In genomic region chr8:71383396-71383795, GRCm38 (mm10) we compare ENCODE assay signal across 8 mouse cellular contexts. TPM values are rescaled to one million over a fixed set of nuclear protein-coding genes. Genes with fewer than 3 reads are reported as not detected.
DNase-seq lines count a peak whose midpoint lies in the region; ATAC-seq and TF ChIP-seq lines count a peak whose summit lies in the region.

No protein-coding gene starts in this region.

- no peak for DNase-seq in forebrain, embryonic 10.5 days (ENCODE audit: extremely low spot score, low spot score)
- DNase-seq in ES-E14 (ENCODE audit: low read depth, low spot score): no peak
- DNase-seq in urinary bladder, postnatal 4 days (ENCODE audit: low spot score in 2 of 2): no peak
- DNase-seq in spleen, postnatal 10 days (ENCODE audit: low spot score in 2 of 2): no peak
- DNase-seq in retina, embryonic 14.5 days (ENCODE audit: low spot score): no peak

- peaks cover 57% of the 10 kb centered on the region for H3K4me1 ChIP-seq in forebrain, embryonic 10.5 days
- H3K4me1 ChIP-seq in forebrain, embryonic 13.5 days: peaks cover 40% of the 10 kb centered on the region
- peaks cover 10 to 34% of the 10 kb centered on the region in 2 experiments for H3K4me1 ChIP-seq in ES-E14 (ENCODE audit: control insufficient read depth in 2 of 2, insufficient read depth in 2 of 2, low read length in 2 of 2, poor library complexity in 1 of 2)
- H3K4me1 ChIP-seq in intestine, postnatal 0 days (replicated peaks; ENCODE audit: control insufficient read depth, insufficient read depth, low read length): peaks cover 17% of the 10 kb centered on the region
- H3K4me1 ChIP-seq in liver, embryonic 16.5 days (ENCODE audit: control insufficient read depth, low read depth, low read length): peaks cover 8% of the 10 kb centered on the region

- H3K9ac ChIP-seq in forebrain, embryonic 13.5 days: no peak overlapping the region
- H3K9ac ChIP-seq in ES-E14 (ENCODE audit: insufficient read depth, low read depth, low read length, poor library complexity, severe bottlenecking): no peak overlapping the region
- H3K9ac ChIP-seq in intestine, postnatal 0 days (ENCODE audit: low read depth, low read length): 0 out of 2 replicates have a peak overlapping the region, but pooled peaks have one; percentile 31
- H3K9ac ChIP-seq in liver, embryonic 16.5 days (ENCODE audit: low read depth, low read length): no peak overlapping the region

- peaks cover under 1% of the 10 kb centered on the region for H3K27me3 ChIP-seq in forebrain, embryonic 10.5 days (ENCODE audit: poor library complexity, severe bottlenecking)
- peaks cover 11% of the 10 kb centered on the region for H3K27me3 ChIP-seq in forebrain, embryonic 13.5 days
- H3K27me3 ChIP-seq in intestine, postnatal 0 days (replicated peaks; ENCODE audit: control insufficient read depth, insufficient read depth, low read length): no peaks in the 10 kb centered on the region
- H3K27me3 ChIP-seq in liver, embryonic 16.5 days (ENCODE audit: control insufficient read depth, insufficient read depth, low read depth, low read length): peaks cover 41% of the 10 kb centered on the region

- peaks cover 9% of the 10 kb centered on the region for H3K36me3 ChIP-seq in forebrain, embryonic 10.5 days (replicated peaks)
- peaks cover under 1% of the 10 kb centered on the region; the same call in 1 of the 2 replicates for H3K36me3 ChIP-seq in forebrain, embryonic 13.5 days (ENCODE audit: poor library complexity, severe bottlenecking)
- no peaks in the 10 kb centered on the region; the same call in 1 of the 2 replicates for H3K36me3 ChIP-seq in ES-E14 (ENCODE audit: control insufficient read depth, insufficient read depth, low read length, poor library complexity, severe bottlenecking)
- H3K36me3 ChIP-seq in intestine, postnatal 0 days (ENCODE audit: control insufficient read depth, insufficient read depth): 0 out of 2 replicates have a peak, but pooled peaks cover 4% of the 10 kb centered on the region
- no peaks in the 10 kb centered on the region for H3K36me3 ChIP-seq in liver, embryonic 16.5 days (ENCODE audit: control insufficient read depth, insufficient read depth)

- whole genome bisulfite sequencing in forebrain, embryonic 10.5 days: 13% methylated on average over 12 of the region's 12 CpGs
- WGBS in forebrain, embryonic 13.5 days: 23% methylated on average over 12 of the region's 12 CpGs
- WGBS in intestine, postnatal 0 days: 24% methylated on average over 12 of the region's 12 CpGs
- WGBS in liver, embryonic 16.5 days (ENCODE audit: insufficient replicate concordance): 49% methylated on average over 12 of the region's 12 CpGs

- in situ Hi-C loops in ES-E14 (cut with MboI; ENCODE audit: low sequenced_read_pairs in 2 of 2, unreplicated experiment in 2 of 2): no loop called here

- no peak overlapping the region for H3K4me2 ChIP-seq in forebrain, embryonic 13.5 days
- 0 out of 2 replicates have a peak overlapping the region, but pooled peaks have one; percentile 9 for H3K4me2 ChIP-seq in intestine, postnatal 0 days (replicated peaks; ENCODE audit: low read depth)
- no peak overlapping the region for H3K4me2 ChIP-seq in liver, embryonic 16.5 days (ENCODE audit: low read depth, low read length)

- peak overlapping the region; percentile 71 for H3K4me3 ChIP-seq in forebrain, embryonic 10.5 days
- H3K4me3 ChIP-seq in forebrain, embryonic 13.5 days: no peak overlapping the region
- no peak overlapping the region for H3K4me3 ChIP-seq in ES-E14 (ENCODE audit: insufficient read depth in 1 of 2, low read depth in 1 of 2, low read length in 2 of 2, poor library complexity in 1 of 2, severe bottlenecking in 1 of 2)
- H3K4me3 ChIP-seq in intestine, postnatal 0 days (ENCODE audit: low read depth, low read length): no peak overlapping the region
- no peak overlapping the region for H3K4me3 ChIP-seq in liver, embryonic 16.5 days (ENCODE audit: low read depth, low read length)

- H3K27ac ChIP-seq in forebrain, embryonic 10.5 days: peak overlapping the region; percentile 98
- H3K27ac ChIP-seq in forebrain, embryonic 13.5 days: no peak overlapping the region
- peak overlapping the region; percentile 58; the same call in 1 of the 2 replicates for H3K27ac ChIP-seq in ES-E14 (ENCODE audit: insufficient read depth, low read depth, low read length, poor library complexity, severe bottlenecking)
- peak overlapping the region; percentile 99 for H3K27ac ChIP-seq in intestine, postnatal 0 days (ENCODE audit: low read depth, low read length)
- peak overlapping the region; percentile 85 for H3K27ac ChIP-seq in liver, embryonic 16.5 days (ENCODE audit: low read length)

- ATAC-seq in forebrain, embryonic 13.5 days: no peak
- ATAC-seq in intestine, postnatal 0 days: no peak
- peak; percentile 9; the same call in 1 of the 2 replicates for ATAC-seq in liver, embryonic 16.5 days (ENCODE audit: low read depth)

- H3K9me3 ChIP-seq in forebrain, embryonic 10.5 days: no peaks in the 10 kb centered on the region
- H3K9me3 ChIP-seq in forebrain, embryonic 13.5 days (replicated peaks): no peaks in the 10 kb centered on the region
- no peaks in the 10 kb centered on the region for H3K9me3 ChIP-seq in ES-E14 (ENCODE audit: control insufficient read depth, insufficient read depth, low read depth, low read length)
- no peaks in the 10 kb centered on the region for H3K9me3 ChIP-seq in intestine, postnatal 0 days (ENCODE audit: control insufficient read depth)
- no peaks in the 10 kb centered on the region for H3K9me3 ChIP-seq in liver, embryonic 16.5 days (replicated peaks; ENCODE audit: control insufficient read depth, low read length)

- no peak for TF ChIP-seq CTCF in intestine, postnatal 0 days (IDR thresholded peaks at IDR 0.05; ENCODE audit: low read depth)

TF ChIP-seq in ES-E14, 5 proteins besides CTCF, POLR2A, EP300 and RAD21:
- TF ChIP-seq ZC3H11A (IDR thresholded peaks at IDR 0.05; ENCODE audit: borderline replicate concordance, low read depth, low read length) (no peak), CHD2 (IDR thresholded peaks at IDR 0.05; ENCODE audit: low read depth, low read length) (no peak), MAFK (IDR thresholded peaks at IDR 0.05; ENCODE audit: insufficient read depth, low read depth, low read length) (no peak), HCFC1 (IDR thresholded peaks at IDR 0.05; ENCODE audit: borderline replicate concordance, insufficient read depth, low read length) (no peak), ZNF384 (IDR thresholded peaks at IDR 0.05; ENCODE audit: low read depth, low read length) (no peak)

RNA-seq across cellular contexts. Expression of gene Nr2f6, which starts 1.6 kb away (rescaled TPM):
- polyA plus RNA-seq in forebrain, embryonic 10.5 days (2016; fragmentation: Nextera tagmentation; extraction: Ambion mirVana): 47.8 and 49.0 TPM in 2 replicates
- polyA plus RNA-seq in forebrain, embryonic 13.5 days (2015; fragmentation: Nextera tagmentation; extraction: Ambion mirVana): 11.6 and 12.9 TPM in 2 replicates
- total RNA-seq in ES-E14 (2012; rRNA removed): 52.8 and 63.1 TPM in 2 replicates
- 58.3 and 58.5 TPM in 2 replicates for polyA plus RNA-seq in intestine, postnatal 0 days (2015; fragmentation: Nextera tagmentation; extraction: Ambion mirVana)
- polyA plus RNA-seq in liver, embryonic 16.5 days (2015; fragmentation: Nextera tagmentation; extraction: Ambion mirVana): 13.9 and 17.2 TPM in 2 replicates

RNA-seq across cellular contexts. Expression of gene Ushbp1, which starts 12.2 kb away (rescaled TPM):
- 5.8 and 5.9 TPM in 2 replicates for polyA plus RNA-seq in forebrain, embryonic 10.5 days (2016; fragmentation: Nextera tagmentation; extraction: Ambion mirVana)
- polyA plus RNA-seq in forebrain, embryonic 13.5 days (2015; fragmentation: Nextera tagmentation; extraction: Ambion mirVana): 3.7 and 4.2 TPM in 2 replicates
- total RNA-seq in ES-E14 (2012; rRNA removed): 2.0 and 2.4 TPM in 2 replicates
- polyA plus RNA-seq in intestine, postnatal 0 days (2015; fragmentation: Nextera tagmentation; extraction: Ambion mirVana): 4.1 and 4.9 TPM in 2 replicates
- 4.2 and 4.3 TPM in 2 replicates for polyA plus RNA-seq in liver, embryonic 16.5 days (2015; fragmentation: Nextera tagmentation; extraction: Ambion mirVana)

RNA-seq across cellular contexts. Expression of gene Ocel1, which starts 12.3 kb away (rescaled TPM):
- polyA plus RNA-seq in forebrain, embryonic 10.5 days (2016; fragmentation: Nextera tagmentation; extraction: Ambion mirVana): 3.5 and 4.0 TPM in 2 replicates
- polyA plus RNA-seq in forebrain, embryonic 13.5 days (2015; fragmentation: Nextera tagmentation; extraction: Ambion mirVana): 3.6 and 4.5 TPM in 2 replicates
- 7.4 and 9.4 TPM in 2 replicates for total RNA-seq in ES-E14 (2012; rRNA removed)
- 20.0 and 20.5 TPM in 2 replicates for polyA plus RNA-seq in intestine, postnatal 0 days (2015; fragmentation: Nextera tagmentation; extraction: Ambion mirVana)
- 3.9 and 4.7 TPM in 2 replicates for polyA plus RNA-seq in liver, embryonic 16.5 days (2015; fragmentation: Nextera tagmentation; extraction: Ambion mirVana)

RNA-seq across cellular contexts. Expression of gene Babam1, which starts 13.3 kb away (rescaled TPM):
- polyA plus RNA-seq in forebrain, embryonic 10.5 days (2016; fragmentation: Nextera tagmentation; extraction: Ambion mirVana): 106 and 108 TPM in 2 replicates
- polyA plus RNA-seq in forebrain, embryonic 13.5 days (2015; fragmentation: Nextera tagmentation; extraction: Ambion mirVana): 99.2 and 101 TPM in 2 replicates
- 40.7 and 47.4 TPM in 2 replicates for total RNA-seq in ES-E14 (2012; rRNA removed)
- 66.8 and 68.6 TPM in 2 replicates for polyA plus RNA-seq in intestine, postnatal 0 days (2015; fragmentation: Nextera tagmentation; extraction: Ambion mirVana)
- polyA plus RNA-seq in liver, embryonic 16.5 days (2015; fragmentation: Nextera tagmentation; extraction: Ambion mirVana): 46.6 and 48.2 TPM in 2 replicates

RNA-seq across cellular contexts. Expression of gene Use1, which starts 16.7 kb away (rescaled TPM):
- 81.4 and 82.7 TPM in 2 replicates for polyA plus RNA-seq in forebrain, embryonic 10.5 days (2016; fragmentation: Nextera tagmentation; extraction: Ambion mirVana)
- 95.8 and 99.4 TPM in 2 replicates for polyA plus RNA-seq in forebrain, embryonic 13.5 days (2015; fragmentation: Nextera tagmentation; extraction: Ambion mirVana)
- 112 and 144 TPM in 2 replicates for total RNA-seq in ES-E14 (2012; rRNA removed)
- 98.4 and 106 TPM in 2 replicates for polyA plus RNA-seq in intestine, postnatal 0 days (2015; fragmentation: Nextera tagmentation; extraction: Ambion mirVana)
- 40.7 and 41.2 TPM in 2 replicates for polyA plus RNA-seq in liver, embryonic 16.5 days (2015; fragmentation: Nextera tagmentation; extraction: Ambion mirVana)
